Mouse (Mus musculus) midbrain, embryonic 14.5 days (tissue): ENCODE measurements at regions not wholly inside any gene's neighbourhood (a gene's known extent, or its start where the extent isn't known, plus 50 kb on each side); places are given as distances from the start of the nearest gene placed in this dataset.

Experiments
- ATAC-seq: fragments of 200-750 bp; cut with Nextera tagmentation; 2 replicates; pipeline ENCODE4 v1.8.0; 2017; ENCODE audit warnings: moderate number of reproducible peaks, moderate library complexity; ENCODE audit not compliant: low FRiP score, low TSS enrichment
- DNase-seq: peaks from one replicate; pipeline ENCODE4 v3.0.0-alpha.2; 2015
- H3K27ac ChIP-seq: fragments of 300-500 bp; sonication (generic); replicated peaks from 2 replicates; pipeline ENCODE4 v1.5.1; 2014; ENCODE audit warnings: mild to moderate bottlenecking, low read depth, low read length, moderate library complexity
- H3K27me3 ChIP-seq: fragments of 300-500 bp; sonication (generic); 2 replicates; pipeline ENCODE4 v1.6.1; 2014; ENCODE audit warnings: low read length, control low read depth, mixed read lengths; ENCODE audit not compliant: control insufficient read depth, insufficient read depth
- H3K36me3 ChIP-seq: fragments of 300-500 bp; sonication (generic); 2 replicates; pipeline ENCODE4 v1.6.1; 2014; ENCODE audit warnings: low read length, control low read depth; ENCODE audit not compliant: control insufficient read depth, insufficient read depth
- H3K4me1 ChIP-seq: fragments of 300-500 bp; sonication (generic); 2 replicates; pipeline ENCODE4 v1.6.1; 2014; ENCODE audit warnings: mild to moderate bottlenecking, antibody characterized with exemption, low read length, control low read depth; ENCODE audit not compliant: control insufficient read depth, insufficient read depth
- H3K4me2 ChIP-seq: fragments of 300-500 bp; sonication (generic); 2 replicates; pipeline ENCODE4 v1.6.1; 2014; ENCODE audit warnings: mild to moderate bottlenecking, low read length, moderate library complexity
- H3K4me3 ChIP-seq: fragments of 300-500 bp; sonication (generic); replicated peaks from 2 replicates; pipeline ENCODE4 v1.5.1; 2014; ENCODE audit warnings: low read depth, low read length
- H3K9ac ChIP-seq: fragments of 300-500 bp; sonication (generic); replicated peaks from 2 replicates; pipeline ENCODE4 v1.6.1; 2014; ENCODE audit warnings: mild to moderate bottlenecking, low read length, moderate library complexity
- H3K9me3 ChIP-seq: fragments of 300-500 bp; sonication (generic); 2 replicates; pipeline ENCODE4 v1.6.1; 2016; ENCODE audit warnings: low read length, control low read depth, mixed read lengths; ENCODE audit not compliant: control insufficient read depth
- WGBS: fragments of 180-500 bp; shearing (Covaris S2); extraction: QIAGEN DNeasy Blood & Tissue Kit; methylation state at CpG from one replicate; pipeline ENCODE4 v1.1.7; 2014; 5-methylcytosine and 5-hydroxymethylcytosine counted together

GRCm38 (mm10) chr10:16508161-16508560 lies 1214.9 kb upstream of the Cited2 start:
- 86% methylated on average over 6 of the region's 6 CpGs for WGBS
- H3K4me1 ChIP-seq = no peaks in the 10 kb centered on the region
- no peak for ATAC-seq

DNA sequence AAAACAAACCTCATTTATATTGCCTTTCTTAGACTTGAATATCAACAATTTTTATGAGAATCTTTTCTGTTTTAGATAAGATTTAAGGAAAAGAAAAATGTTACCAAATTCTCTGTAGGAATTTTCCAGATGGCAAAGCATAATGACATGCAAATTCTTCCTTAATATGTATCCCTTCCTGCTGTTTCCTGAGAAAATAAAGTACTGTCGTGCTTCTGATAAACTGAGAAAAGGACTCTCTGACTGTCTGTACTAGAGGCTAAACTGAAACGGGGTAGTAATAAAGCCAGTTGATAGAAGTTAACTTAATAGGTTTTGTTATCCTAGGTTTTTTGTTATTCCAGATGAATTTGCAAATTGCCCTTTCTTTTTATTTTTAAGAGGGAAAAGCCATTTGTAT lies 1208.4 kb upstream of the Cited2 start:
- H3K27ac ChIP-seq = no peak overlapping the region
- ATAC-seq (no peak), DNase-seq (no peak)
- H3K4me2 ChIP-seq = no peak overlapping the region
- H3K9ac ChIP-seq = no peak overlapping the region
- H3K9me3 ChIP-seq = no peaks in the 10 kb centered on the region
- no peak overlapping the region for H3K4me3 ChIP-seq
- no peaks in the 10 kb centered on the region for H3K27me3 ChIP-seq
- WGBS = 64% methylated on average over 2 of the region's 2 CpGs
- H3K4me1 ChIP-seq = no peaks in the 10 kb centered on the region
- no peaks in the 10 kb centered on the region for H3K36me3 ChIP-seq

More at GRCm38 (mm10) chr10:16508161-16508560, 1214.9 kb upstream of the Cited2 start:
- Histone ChIP-seq H3K9ac (no peak overlapping the region), H3K36me3 (no peaks in the 10 kb centered on the region), H3K27ac (no peak overlapping the region), H3K9me3 (no peaks in the 10 kb centered on the region), H3K4me3 (no peak overlapping the region), H3K4me2 (no peak overlapping the region), H3K27me3 (no peaks in the 10 kb centered on the region)
- DNase-seq = no peak

GRCm38 (mm10) chr10:16521895-16522294 lies 1201.1 kb upstream of the Cited2 start:
- Histone ChIP-seq H3K4me2 (no peak overlapping the region), H3K9me3 (no peaks in the 10 kb centered on the region), H3K27me3 (no peaks in the 10 kb centered on the region), H3K4me1 (no peaks in the 10 kb centered on the region), H3K36me3 (no peaks in the 10 kb centered on the region), H3K27ac (no peak overlapping the region), H3K4me3 (no peak overlapping the region), H3K9ac (no peak overlapping the region)
- DNase-seq = no peak
- no peak for ATAC-seq

- DNase-seq (no peak), ATAC-seq (no peak)
- no peaks in the 10 kb centered on the region for H3K36me3 ChIP-seq
- no peaks in the 10 kb centered on the region for H3K9me3 ChIP-seq
- no peaks in the 10 kb centered on the region for H3K4me1 ChIP-seq
- no peak overlapping the region for H3K9ac ChIP-seq
- WGBS = 85% methylated on average over 1 of the region's 1 CpGs
- no peaks in the 10 kb centered on the region for H3K27me3 ChIP-seq
- no peak overlapping the region for H3K4me2 ChIP-seq
- H3K4me3 ChIP-seq = no peak overlapping the region
- H3K27ac ChIP-seq = no peak overlapping the region
Measured at GRCm38 (mm10) chr10:16524101-16524500, 1198.9 kb upstream of the Cited2 start.

GRCm38 (mm10) chr10:16527693-16528092 lies 1195.3 kb upstream of the Cited2 start:
- DNase-seq = no peak
- Histone ChIP-seq H3K4me1 (no peaks in the 10 kb centered on the region), H3K27ac (no peak overlapping the region), H3K9ac (no peak overlapping the region), H3K36me3 (no peaks in the 10 kb centered on the region), H3K9me3 (no peaks in the 10 kb centered on the region), H3K4me2 (no peak overlapping the region), H3K4me3 (no peak overlapping the region), H3K27me3 (no peaks in the 10 kb centered on the region)
- ATAC-seq = no peak
- WGBS = 74% methylated on average over 1 of the region's 1 CpGs

- Histone ChIP-seq H3K9me3 (no peaks in the 10 kb centered on the region), H3K27ac (no peak overlapping the region), H3K4me3 (no peak overlapping the region), H3K27me3 (no peaks in the 10 kb centered on the region), H3K36me3 (no peaks in the 10 kb centered on the region), H3K4me1 (no peaks in the 10 kb centered on the region), H3K4me2 (no peak overlapping the region), H3K9ac (no peak overlapping the region)
- peak; percentile 57; the same call in 1 of the 2 replicates for ATAC-seq
- DNase-seq = peak; percentile 11
- WGBS = 22% methylated on average over 3 of the region's 3 CpGs
Measured at GRCm38 (mm10) chr10:16537660-16538059, 1185.4 kb upstream of the Cited2 start.

DNA sequence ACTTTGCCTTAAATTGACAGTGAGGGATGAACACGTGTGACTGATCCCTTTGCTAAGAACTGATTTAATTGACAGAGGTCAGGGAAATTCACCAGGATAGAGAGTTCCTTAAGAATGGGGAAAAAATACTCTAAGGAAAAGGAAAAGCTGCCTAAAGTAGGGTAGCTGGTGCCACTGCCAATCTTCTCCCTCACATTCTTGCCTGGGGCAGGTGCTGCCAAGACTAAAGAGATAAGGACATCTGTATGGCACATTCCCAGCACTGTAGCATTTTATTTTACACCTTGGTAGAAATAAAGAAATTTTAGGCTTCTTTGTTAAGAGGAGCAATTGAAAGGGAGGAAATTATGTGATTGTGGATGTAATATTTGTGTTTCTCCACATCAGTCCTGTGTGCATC lies 1184.6 kb upstream of the Cited2 start:
- Histone ChIP-seq H3K9me3 (no peaks in the 10 kb centered on the region), H3K27ac (no peak overlapping the region), H3K4me2 (no peak overlapping the region), H3K36me3 (no peaks in the 10 kb centered on the region), H3K9ac (no peak overlapping the region), H3K4me1 (no peaks in the 10 kb centered on the region), H3K27me3 (no peaks in the 10 kb centered on the region), H3K4me3 (no peak overlapping the region)
- 27% methylated on average over 1 of the region's 1 CpGs for WGBS
- ATAC-seq (no peak), DNase-seq (peak; percentile 18)

DNA sequence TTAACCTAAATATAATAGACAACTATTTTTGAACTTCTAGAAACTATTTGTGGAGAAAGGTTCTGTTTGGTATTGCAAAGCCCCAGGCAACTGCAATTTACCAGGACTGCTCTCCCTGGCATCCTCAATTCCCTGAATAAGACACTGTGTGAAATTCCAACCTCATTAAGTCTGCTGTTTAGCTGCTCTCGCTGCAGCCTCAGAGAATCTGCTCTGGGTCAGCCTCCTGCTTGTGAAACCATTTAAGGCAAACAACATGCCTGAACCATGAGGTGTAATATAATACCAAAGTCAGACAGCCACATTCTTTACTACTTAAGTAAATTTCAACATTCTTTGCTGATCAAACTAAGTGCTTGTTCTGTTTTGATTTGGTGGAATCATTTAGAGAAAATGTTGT lies 1177.6 kb upstream of the Cited2 start:
- no peak overlapping the region for H3K4me2 ChIP-seq
- no peaks in the 10 kb centered on the region for H3K4me1 ChIP-seq
- peak; percentile 45 for DNase-seq
- no peak overlapping the region for H3K27ac ChIP-seq
- no peaks in the 10 kb centered on the region for H3K27me3 ChIP-seq
- no peaks in the 10 kb centered on the region for H3K36me3 ChIP-seq
- no peak overlapping the region for H3K4me3 ChIP-seq
- H3K9ac ChIP-seq = no peak overlapping the region
- WGBS = 0% methylated on average over 1 of the region's 1 CpGs
- no peaks in the 10 kb centered on the region for H3K9me3 ChIP-seq
- no peak for ATAC-seq

- whole genome bisulfite sequencing = 89% methylated on average over 3 of the region's 3 CpGs
- no peaks in the 10 kb centered on the region for H3K36me3 ChIP-seq
- no peaks in the 10 kb centered on the region for H3K9me3 ChIP-seq
- no peak overlapping the region for H3K4me3 ChIP-seq
- no peak overlapping the region for H3K4me2 ChIP-seq
- no peak overlapping the region for H3K27ac ChIP-seq
- ATAC-seq = no peak
- no peak overlapping the region for H3K9ac ChIP-seq
- no peak for DNase-seq
- no peaks in the 10 kb centered on the region for H3K4me1 ChIP-seq
- no peaks in the 10 kb centered on the region for H3K27me3 ChIP-seq
Measured at GRCm38 (mm10) chr10:16552861-16553635, 1170.0 kb upstream of the Cited2 start.
